Mouse (Mus musculus) spleen, adult 2 months (tissue): ENCODE measurements at regions not wholly inside any gene's neighbourhood (a gene's known extent, or its start where the extent isn't known, plus 50 kb on each side); places are given as distances from the start of the nearest gene placed in this dataset.

Source experiments
- DNase-seq, 2 experiments: peaks; one replicate each; pipeline versions ENCODE4 v3.0.0 to v3.0.0-alpha.2; 2012 to 2021; ENCODE audit warnings: low spot score in 2 of 2, low read depth in 1 of 2
- H3K27ac ChIP-seq: fragments of 200-500 bp; 2 replicates; pipeline ENCODE4 v1.5.1; 2012; ENCODE audit warnings: low read length, inconsistent platforms; ENCODE audit not compliant: insufficient read depth
- H3K27me3 ChIP-seq: fragments of 200-500 bp; 2 replicates; pipeline ENCODE4 v1.6.1; 2012; ENCODE audit warnings: mild to moderate bottlenecking, moderate library complexity, low read length, inconsistent platforms; ENCODE audit not compliant: control insufficient read depth, insufficient read depth
- H3K36me3 ChIP-seq: fragments of 200-500 bp; 2 replicates; pipeline ENCODE4 v1.6.1; 2012; ENCODE audit warnings: mild to moderate bottlenecking, low read length, inconsistent platforms; ENCODE audit not compliant: control insufficient read depth, insufficient read depth
- H3K4me1 ChIP-seq: fragments of 200-500 bp; 2 replicates; pipeline ENCODE4 v1.6.1; 2011; ENCODE audit warnings: inconsistent platforms; ENCODE audit not compliant: control insufficient read depth, insufficient read depth, insufficient read length
- H3K4me3 ChIP-seq: fragments of 200-500 bp; 2 replicates; pipeline ENCODE4 v1.5.1; 2011; ENCODE audit warnings: mild to moderate bottlenecking, inconsistent platforms; ENCODE audit not compliant: insufficient read depth, insufficient read length; ENCODE audit errors: extremely low read depth
- CTCF ChIP-seq: fragments of 200-500 bp; IDR thresholded peaks from 2 replicates; pipeline ENCODE4 v1.5.1; 2011; ENCODE audit warnings: mild to moderate bottlenecking, inconsistent platforms; ENCODE audit not compliant: insufficient read depth, insufficient read length, insufficient replicate concordance; ENCODE audit errors: extremely low read depth
- POLR2A ChIP-seq: fragments of 200-500 bp; IDR thresholded peaks from 2 replicates; pipeline ENCODE4 v1.6.1; 2011; ENCODE audit warnings: low read depth, low read length, inconsistent platforms
- WGBS: fragments of 180-500 bp; shearing (Covaris S2); methylation state at CpG from one replicate; pipeline ENCODE4 v1.1.7; 2018; 5-methylcytosine and 5-hydroxymethylcytosine counted together

DNA sequence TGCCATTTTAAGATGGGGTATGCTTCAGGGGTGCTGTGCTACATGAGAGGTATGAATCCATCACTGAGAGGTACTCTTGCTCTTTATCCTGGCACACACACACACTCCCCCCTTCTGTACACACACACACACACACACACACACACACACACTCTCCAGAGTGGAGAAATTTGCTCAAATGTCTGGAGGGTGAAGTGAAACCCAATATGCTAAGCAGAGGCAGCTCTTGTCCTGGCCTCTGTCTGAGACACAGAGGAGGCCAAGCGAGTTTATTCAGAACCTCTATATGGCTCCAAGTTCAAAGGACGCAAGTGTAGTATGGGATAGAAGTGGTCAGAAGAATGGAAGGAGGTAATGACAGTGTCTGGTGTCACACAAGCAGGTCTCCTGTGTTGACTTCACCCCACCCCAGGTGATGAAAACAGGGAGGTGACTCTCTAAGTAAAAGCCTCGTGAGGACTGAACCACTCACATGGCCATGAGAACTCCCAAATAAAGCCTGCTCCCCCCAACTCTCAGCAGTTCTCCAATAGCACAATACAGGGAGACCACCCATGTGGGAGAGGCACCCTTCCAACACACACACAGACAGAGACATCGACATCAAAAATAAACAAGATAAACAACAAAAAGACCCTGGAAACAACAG lies 164.6 kb upstream of the Klf14 start:
- WGBS: 60% methylated on average over 4 of the region's 4 CpGs
- H3K27me3 ChIP-seq: no peaks in the 10 kb centered on the region
- H3K36me3 ChIP-seq: peaks cover 4% of the 10 kb centered on the region; the same call in 1 of the 2 replicates
- H3K4me1 ChIP-seq: peaks cover 15% of the 10 kb centered on the region; the same call in 1 of the 2 replicates
- TF ChIP-seq POLR2A (no peak), CTCF (no peak)
- peak overlapping the region; percentile 54 for H3K27ac ChIP-seq
- no peak overlapping the region for H3K4me3 ChIP-seq
- DNase-seq: no peak

GRCm38 (mm10) chr6:31124076-31124475 lies 165.2 kb upstream of the Klf14 start:
- Histone ChIP-seq H3K4me3 (no peak overlapping the region), H3K4me1 (peaks cover 15% of the 10 kb centered on the region; the same call in 1 of the 2 replicates), H3K27ac (peak overlapping the region; percentile 44; the same call in 1 of the 2 replicates), H3K36me3 (peaks cover 2% of the 10 kb centered on the region; the same call in 1 of the 2 replicates), H3K27me3 (no peaks in the 10 kb centered on the region)
- DNase-seq: no peak
- TF ChIP-seq POLR2A (no peak), CTCF (no peak)
- WGBS: 21% methylated on average over 6 of the region's 6 CpGs

DNA sequence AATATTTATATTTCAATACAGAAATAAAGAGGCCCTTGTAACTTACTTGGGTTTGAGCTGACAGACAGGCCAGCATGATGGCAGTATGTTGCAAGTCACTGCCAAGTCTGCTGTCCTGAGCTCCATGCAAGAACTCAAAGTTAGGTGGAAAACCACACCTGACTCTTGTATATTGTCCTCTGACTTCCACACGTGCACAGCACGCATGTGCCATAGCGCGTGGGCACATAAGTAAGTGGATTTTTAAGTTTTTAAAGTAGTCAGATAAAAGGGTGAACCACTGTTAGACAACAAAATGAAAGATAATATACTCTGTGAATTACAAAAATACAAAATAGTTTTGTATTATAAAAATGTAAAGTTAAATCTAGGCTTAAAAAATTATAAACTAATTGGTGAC lies 166.0 kb upstream of the Klf14 start:
- H3K4me3 ChIP-seq: peak overlapping the region; percentile 5; the same call in 1 of the 2 replicates
- 24% methylated on average over 4 of the region's 4 CpGs for WGBS
- no peak for DNase-seq
- peaks cover 15% of the 10 kb centered on the region; the same call in 1 of the 2 replicates for H3K4me1 ChIP-seq
- no peak for TF ChIP-seq CTCF
- no peak for TF ChIP-seq POLR2A
- no peaks in the 10 kb centered on the region for H3K36me3 ChIP-seq
- no peaks in the 10 kb centered on the region for H3K27me3 ChIP-seq
- H3K27ac ChIP-seq: no peak overlapping the region

DNA sequence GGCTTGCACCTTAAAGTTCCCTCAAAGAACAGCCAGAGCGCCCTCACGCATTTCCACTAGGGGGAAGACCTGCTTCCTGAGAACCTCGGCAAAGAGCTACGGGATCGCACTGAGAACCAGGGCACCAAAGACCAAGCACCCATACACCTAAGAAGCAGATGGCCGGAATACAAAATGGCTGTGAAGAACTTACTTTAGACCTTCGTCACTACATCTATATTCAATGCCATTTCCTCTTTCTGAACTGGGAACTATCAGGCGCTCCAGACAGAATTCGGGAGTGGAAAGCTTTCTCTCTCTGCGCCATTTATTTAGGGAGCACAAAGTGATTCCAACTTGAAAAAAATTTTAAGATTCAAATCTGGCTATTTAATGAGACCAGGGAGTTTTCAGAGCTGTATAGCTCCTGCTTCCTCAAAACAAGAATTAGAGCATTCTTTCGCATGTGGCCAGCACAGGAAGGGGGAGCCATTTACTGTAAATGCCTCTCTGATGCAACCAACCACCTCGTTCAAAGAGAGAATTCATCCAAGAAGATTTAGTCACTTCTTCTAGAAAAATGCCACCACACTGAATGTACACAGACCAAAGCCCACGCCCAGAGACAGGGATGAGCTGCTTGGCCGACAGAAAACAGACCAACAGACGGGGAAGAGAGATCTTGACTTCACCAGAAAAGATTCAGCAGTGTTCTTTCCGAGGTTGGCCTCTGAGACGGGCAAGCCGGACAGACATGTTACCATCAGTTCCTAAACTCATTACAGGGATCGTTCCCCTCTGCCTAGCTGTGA lies 166.6 kb upstream of the Klf14 start:
- Histone ChIP-seq H3K27ac (peak overlapping the region; percentile 97), H3K27me3 (no peaks in the 10 kb centered on the region), H3K36me3 (no peaks in the 10 kb centered on the region), H3K4me1 (peaks cover 15% of the 10 kb centered on the region; the same call in 1 of the 2 replicates), H3K4me3 (peak overlapping the region; percentile 87)
- 4% methylated on average over 19 of the region's 19 CpGs for WGBS
- peak; percentile 43 to 59 for DNase-seq
- TF ChIP-seq POLR2A (no peak), CTCF (peak; percentile 20; the same call in 1 of the 2 replicates)

DNA sequence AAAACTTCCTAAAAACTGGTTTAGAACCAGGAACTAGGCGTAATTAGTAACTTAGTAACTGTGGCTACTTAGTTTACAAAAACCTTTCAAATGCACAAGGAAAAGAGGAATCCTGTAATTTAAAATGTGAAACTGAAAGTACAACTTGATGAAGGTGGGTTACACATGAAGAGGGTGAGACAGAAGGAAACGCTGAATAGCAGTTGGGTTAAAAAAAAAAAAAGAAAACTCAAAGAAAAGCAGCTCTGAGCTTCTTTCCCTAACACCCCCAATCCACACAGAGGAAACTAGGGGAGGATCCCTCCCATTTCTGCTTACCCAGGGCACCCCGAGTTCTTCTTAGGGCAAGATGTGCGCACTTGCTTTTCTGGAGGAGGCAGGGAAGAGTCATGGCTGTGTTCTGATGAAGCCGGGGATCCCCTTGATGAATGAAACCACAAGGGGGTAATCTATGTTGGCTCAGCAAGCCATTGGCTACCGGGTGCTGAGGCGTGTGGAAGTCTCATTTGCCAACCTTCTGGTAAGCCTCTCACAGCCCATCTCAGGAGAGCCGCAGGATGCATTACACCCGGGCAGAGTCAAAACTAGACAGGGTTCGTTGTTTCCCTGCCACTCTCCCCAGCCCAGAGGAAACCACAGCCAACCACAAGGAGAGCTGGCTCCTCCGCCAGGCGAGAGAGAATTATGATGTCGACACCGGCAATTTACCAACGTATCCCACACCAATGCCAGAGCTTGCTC lies 167.4 kb upstream of the Klf14 start:
- WGBS: 5% methylated on average over 15 of the region's 15 CpGs
- Histone ChIP-seq H3K27ac (peak overlapping the region; percentile 97), H3K36me3 (no peaks in the 10 kb centered on the region), H3K27me3 (no peaks in the 10 kb centered on the region), H3K4me1 (peaks cover 15% of the 10 kb centered on the region; the same call in 1 of the 2 replicates), H3K4me3 (peak overlapping the region; percentile 87)
- peak; percentile 42 to 70 for DNase-seq
- TF ChIP-seq POLR2A (no peak), CTCF (no peak)

DNA sequence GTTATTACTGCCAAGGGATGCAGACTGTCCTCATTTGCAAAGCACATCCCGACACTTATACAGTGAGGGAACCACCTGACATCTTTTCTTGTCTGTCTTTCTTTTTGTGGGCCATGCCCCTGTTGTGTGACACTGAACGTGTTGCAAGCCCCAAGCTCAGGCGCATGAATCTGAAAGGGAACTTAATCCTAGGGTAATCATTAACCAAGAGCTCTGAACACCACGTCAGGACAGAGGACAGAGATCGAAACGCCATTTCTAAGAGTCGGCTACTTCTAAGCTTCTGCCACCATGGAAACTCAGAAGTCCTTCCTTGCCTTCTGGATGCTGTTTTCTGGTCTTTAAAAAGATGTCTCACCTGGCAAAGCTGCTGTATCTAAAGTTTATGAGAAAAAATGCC lies 170.3 kb upstream of the Klf14 start:
- peaks cover 12% of the 10 kb centered on the region; the same call in 1 of the 2 replicates for H3K4me1 ChIP-seq
- 93% methylated on average over 7 of the region's 7 CpGs for WGBS
- no peak for DNase-seq
- TF ChIP-seq CTCF (no peak), POLR2A (no peak)
- H3K27me3 ChIP-seq: no peaks in the 10 kb centered on the region
- no peak overlapping the region for H3K4me3 ChIP-seq
- no peaks in the 10 kb centered on the region for H3K36me3 ChIP-seq
- no peak overlapping the region for H3K27ac ChIP-seq
